Mouse (Mus musculus) stomach, embryonic 14.5 days (tissue): Measurements from ENCODE around the gene Khdc4. TPM values are rescaled to one million over a fixed set of nuclear protein-coding genes. Genes with fewer than 3 reads are reported as not detected.

ENCODE experiments used
- ATAC-seq: fragments of 200-750 bp; cut with Nextera tagmentation; 2 replicates; pipeline ENCODE4 v1.8.0; 2017; ENCODE audit warnings: low read depth, moderate TSS enrichment; ENCODE audit not compliant: insufficient number of reproducible peaks, insufficient read depth, low FRiP score
- H3K27ac ChIP-seq: fragments of 300-500 bp; sonication (generic); 2 replicates; pipeline ENCODE4 v1.5.1; 2014; ENCODE audit warnings: mild to moderate bottlenecking, low read length, moderate library complexity, mixed read lengths
- H3K27me3 ChIP-seq: fragments of 300-500 bp; sonication (generic); 2 replicates; pipeline ENCODE4 v1.6.1; 2014; ENCODE audit warnings: low read length, control low read depth, mixed read lengths; ENCODE audit not compliant: control insufficient read depth, insufficient read depth
- H3K36me3 ChIP-seq: fragments of 300-500 bp; sonication (generic); 2 replicates; pipeline ENCODE4 v1.6.1; 2014; ENCODE audit warnings: mild to moderate bottlenecking, control low read depth, low read length, moderate library complexity, mixed read lengths; ENCODE audit not compliant: control insufficient read depth, insufficient read depth
- H3K4me1 ChIP-seq: fragments of 300-500 bp; sonication (generic); 2 replicates; pipeline ENCODE4 v1.6.1; 2014; ENCODE audit warnings: low read length, control low read depth, mixed read lengths; ENCODE audit not compliant: control insufficient read depth, insufficient read depth
- H3K4me2 ChIP-seq: fragments of 300-500 bp; sonication (generic); replicated peaks from 2 replicates; pipeline ENCODE4 v1.6.1; 2014; ENCODE audit warnings: low read depth, low read length, control low read depth
- H3K4me3 ChIP-seq: fragments of 300-500 bp; sonication (generic); 2 replicates; pipeline ENCODE4 v1.5.1; 2014; ENCODE audit warnings: low read depth, low read length, control low read depth
- H3K9ac ChIP-seq: fragments of 300-500 bp; sonication (generic); replicated peaks from 2 replicates; pipeline ENCODE4 v1.6.1; 2014; ENCODE audit warnings: low read depth, mild to moderate bottlenecking, control low read depth, low read length, moderate library complexity, mixed read lengths
- H3K9me3 ChIP-seq: fragments of 300-500 bp; sonication (generic); 2 replicates; pipeline ENCODE4 v1.6.1; 2016; ENCODE audit warnings: low read depth, low read length, control low read depth; ENCODE audit not compliant: control insufficient read depth
- WGBS: fragments of 180-500 bp; shearing (Covaris S2); extraction: QIAGEN DNeasy Blood & Tissue Kit; methylation state at CpG from one replicate; pipeline ENCODE4 v1.1.7; 2014; 5-methylcytosine and 5-hydroxymethylcytosine counted together
- polyA plus RNA-seq: library from polyadenylated mRNA; unstranded; fragments of >200 nt; fragmentation: Nextera tagmentation; extraction: Ambion mirVana; gene quantifications from 2 replicates; pipeline ENCODE4 v1.2.1, GENCODE M21; 2014

Gene Khdc4
- polyA plus RNA-seq, 1 experiment from 2014 or later: 81.9 TPM

- Histone ChIP-seq H3K4me2 (no peak overlapping the region), H3K9ac (no peak overlapping the region), H3K9me3 (no peaks in the 10 kb centered on the region), H3K27me3 (no peaks in the 10 kb centered on the region), H3K4me3 (no peak overlapping the region), H3K4me1 (peaks cover 11% of the 10 kb centered on the region), H3K27ac (peak overlapping the region; percentile 41; the same call in 1 of the 2 replicates), H3K36me3 (peaks cover 8% of the 10 kb centered on the region)
- 85% methylated on average over 2 of the region's 2 CpGs for WGBS
- no peak for ATAC-seq
Measured at GRCm38 (mm10) chr3:88683814-88684213, 1.8 kb upstream of the Khdc4 start.

- peak overlapping the region; percentile 83 for H3K4me2 ChIP-seq
- peak overlapping the region; percentile 36; the same call in 1 of the 2 replicates for H3K9ac ChIP-seq
- ATAC-seq: no peak
- 58% methylated on average over 7 of the region's 8 CpGs for WGBS
- H3K4me3 ChIP-seq: peak overlapping the region; percentile 89
- H3K9me3 ChIP-seq: no peaks in the 10 kb centered on the region
- peaks cover 14% of the 10 kb centered on the region for H3K36me3 ChIP-seq
- H3K27ac ChIP-seq: peak overlapping the region; percentile 90
- no peaks in the 10 kb centered on the region for H3K27me3 ChIP-seq
- H3K4me1 ChIP-seq: peaks cover 11% of the 10 kb centered on the region
Measured at GRCm38 (mm10) chr3:88684236-88684979, 1.2 kb upstream of the Khdc4 start.

- Histone ChIP-seq H3K4me3 (peak overlapping the region; percentile 89), H3K27ac (peak overlapping the region; percentile 98), H3K4me1 (peaks cover 11% of the 10 kb centered on the region), H3K9ac (peak overlapping the region; percentile 94), H3K27me3 (no peaks in the 10 kb centered on the region), H3K36me3 (peaks cover 30% of the 10 kb centered on the region), H3K9me3 (no peaks in the 10 kb centered on the region), H3K4me2 (peak overlapping the region; percentile 83)
- under 1% methylated on average over 45 of the region's 45 CpGs for WGBS
- peak; percentile 53 for ATAC-seq
Measured at GRCm38 (mm10) chr3:88685958-88686451, 402 bp downstream of the Khdc4 start.

- H3K4me2 ChIP-seq: peak overlapping the region; percentile 83
- peak overlapping the region; percentile 89 for H3K4me3 ChIP-seq
- no peaks in the 10 kb centered on the region for H3K9me3 ChIP-seq
- H3K4me1 ChIP-seq: peaks cover 11% of the 10 kb centered on the region
- no peak for ATAC-seq
- peak overlapping the region; percentile 94 for H3K9ac ChIP-seq
- peak overlapping the region; percentile 98; the same call in 1 of the 2 replicates for H3K27ac ChIP-seq
- whole genome bisulfite sequencing: 9% methylated on average over 13 of the region's 13 CpGs
- H3K27me3 ChIP-seq: no peaks in the 10 kb centered on the region
- H3K36me3 ChIP-seq: peaks cover 34% of the 10 kb centered on the region
Measured at GRCm38 (mm10) chr3:88686734-88687611, 1.4 kb downstream of the Khdc4 start.

- no peak overlapping the region for H3K4me2 ChIP-seq
- peaks cover 52% of the 10 kb centered on the region for H3K36me3 ChIP-seq
- H3K9ac ChIP-seq: no peak overlapping the region
- H3K9me3 ChIP-seq: no peaks in the 10 kb centered on the region
- WGBS: 93% methylated on average over 5 of the region's 5 CpGs
- H3K27ac ChIP-seq: no peak overlapping the region
- no peak overlapping the region for H3K4me3 ChIP-seq
- H3K27me3 ChIP-seq: no peaks in the 10 kb centered on the region
- ATAC-seq: no peak
- peaks cover 11% of the 10 kb centered on the region for H3K4me1 ChIP-seq
Measured at GRCm38 (mm10) chr3:88689079-88689478, 3.5 kb downstream of the Khdc4 start.

GRCm38 (mm10) chr3:88695545-88695944 lies 9.9 kb downstream of the Khdc4 start:
- Histone ChIP-seq H3K9ac (no peak overlapping the region), H3K27ac (no peak overlapping the region), H3K36me3 (peaks cover 91% of the 10 kb centered on the region), H3K4me2 (no peak overlapping the region), H3K4me3 (no peak overlapping the region), H3K4me1 (no peaks in the 10 kb centered on the region), H3K27me3 (no peaks in the 10 kb centered on the region), H3K9me3 (no peaks in the 10 kb centered on the region)
- no peak for ATAC-seq

GRCm38 (mm10) chr3:88698051-88698450 lies 12.4 kb downstream of the Khdc4 start:
- Histone ChIP-seq H3K4me1 (no peaks in the 10 kb centered on the region), H3K27ac (no peak overlapping the region), H3K4me3 (no peak overlapping the region), H3K9me3 (no peaks in the 10 kb centered on the region), H3K9ac (no peak overlapping the region), H3K4me2 (no peak overlapping the region), H3K36me3 (peaks cover 94% of the 10 kb centered on the region), H3K27me3 (no peaks in the 10 kb centered on the region)
- ATAC-seq: no peak
- 89% methylated on average over 1 of the region's 1 CpGs for WGBS

GRCm38 (mm10) chr3:88698834-88699233 lies 13.2 kb downstream of the Khdc4 start:
- Histone ChIP-seq H3K4me1 (no peaks in the 10 kb centered on the region), H3K4me2 (no peak overlapping the region), H3K4me3 (no peak overlapping the region), H3K9ac (no peak overlapping the region), H3K27me3 (no peaks in the 10 kb centered on the region), H3K9me3 (no peaks in the 10 kb centered on the region), H3K27ac (no peak overlapping the region), H3K36me3 (peaks cover 94% of the 10 kb centered on the region)
- ATAC-seq: no peak
- 93% methylated on average over 6 of the region's 6 CpGs for WGBS
